Mouse (Mus musculus): ENCODE measurements around the gene Rbpjl.

DNA sequence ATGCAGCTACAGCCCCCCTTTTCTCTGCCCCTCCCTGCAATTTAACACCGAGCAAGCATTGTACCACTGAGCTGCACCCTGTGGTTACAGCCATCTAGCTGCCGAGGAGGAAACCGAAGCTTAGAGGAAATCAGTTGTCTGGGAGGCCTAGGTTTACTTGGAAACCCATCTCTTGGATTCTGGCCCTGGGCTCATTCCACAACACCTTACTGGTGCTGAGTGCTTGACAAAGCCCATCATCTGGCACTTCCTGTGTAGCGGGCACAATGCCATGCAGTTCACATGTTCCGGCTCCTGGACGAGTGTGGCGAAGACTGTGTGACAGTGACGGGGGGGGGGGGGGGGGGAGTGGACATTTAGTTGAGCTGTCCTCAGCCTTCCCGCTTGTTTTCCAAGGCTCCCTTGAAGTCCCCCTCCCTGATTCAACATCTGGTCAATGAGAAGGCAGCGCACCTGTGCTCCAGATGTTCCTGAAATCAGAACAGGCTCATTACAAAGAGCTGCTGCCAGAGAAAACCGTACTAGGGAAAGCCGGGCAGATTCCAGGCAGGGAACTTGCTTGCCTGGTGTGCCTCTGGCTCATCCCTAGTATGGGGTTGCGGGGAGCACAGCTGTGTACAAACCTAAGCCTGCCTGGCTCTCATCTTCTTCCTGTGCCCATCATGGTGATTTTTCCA, 49.2 kb downstream of the Rbpjl start:
- TF ChIP-seq CTCF (IDR thresholded peaks at IDR 0.05; ENCODE audit: low read depth, low read length), result no peak
- TF ChIP-seq GATA1 (IDR thresholded peaks at IDR 0.05; ENCODE audit: borderline replicate concordance, low read length), result no peak
- no peak for TF ChIP-seq GATA2 (IDR thresholded peaks at IDR 0.05; ENCODE audit: borderline replicate concordance, low read depth, low read length)
- TF ChIP-seq POLR2AphosphoS5 (IDR thresholded peaks at IDR 0.05; ENCODE audit: insufficient replicate concordance, low read depth, low read length), result no peak
- no peak for TF ChIP-seq TAL1 (conservative IDR thresholded peaks at IDR 0.05; ENCODE audit: low read depth, low read length)

Data from G1E (cell line).